ENCODE assay signal across 5 mouse cellular contexts in genomic region chr14:53723611-53724010, GRCm38 (mm10).
DNase-seq lines count a peak whose midpoint lies in the region; ATAC-seq and TF ChIP-seq lines count a peak whose summit lies in the region.
"Not testable (repeated sequence)": the region's sequence is repeated elsewhere in the genome, so short reads cannot be mapped to it uniquely, and the experiment has no call there.

No protein-coding gene starts in this region.

- peak; percentile 28 to 49; a peak in 2 of 4 replicates for TF ChIP-seq EP300 in MEL (IDR thresholded peaks at IDR 0.05; ENCODE audit: low read depth in 1 of 2, low read length in 2 of 2)

- DNase-seq in MEL (ENCODE audit: low read depth, low spot score); liver, embryonic 13.5 days: not testable (repeated sequence)

- not testable (repeated sequence) for TF ChIP-seq RAD21 in MEL (IDR thresholded peaks at IDR 0.05; ENCODE audit: low read depth, low read length)

- not testable (repeated sequence) for H3K9me3 ChIP-seq in MEL (replicated peaks; ENCODE audit: insufficient read depth, low read length); intestine, postnatal 0 days (ENCODE audit: control insufficient read depth); liver, embryonic 13.5 days (replicated peaks); liver, embryonic 16.5 days (replicated peaks; ENCODE audit: control insufficient read depth, low read length)

- not testable (repeated sequence) for H3K4me2 ChIP-seq in intestine, postnatal 0 days (replicated peaks; ENCODE audit: low read depth); liver, embryonic 13.5 days; liver, embryonic 16.5 days (ENCODE audit: low read depth, low read length)

- not testable (repeated sequence) for H3K79me2 ChIP-seq in MEL (ENCODE audit: control insufficient read depth, insufficient read depth, low read length, poor library complexity)

- H3K27ac ChIP-seq in MEL (ENCODE audit: control insufficient read depth, low read depth, low read length); intestine, postnatal 0 days (ENCODE audit: low read depth, low read length); liver, embryonic 13.5 days; liver, embryonic 16.5 days (ENCODE audit: low read length): not testable (repeated sequence)

- not testable (repeated sequence) for H3K36me3 ChIP-seq in MEL (ENCODE audit: control insufficient read depth in 1 of 2, insufficient read depth in 2 of 2, low read length in 2 of 2); intestine, postnatal 0 days (ENCODE audit: control insufficient read depth, insufficient read depth); liver, embryonic 13.5 days; liver, embryonic 16.5 days (ENCODE audit: control insufficient read depth, insufficient read depth)

- not testable (repeated sequence) for H3K4me3 ChIP-seq in MEL (ENCODE audit: control insufficient read depth in 1 of 2, insufficient read depth in 1 of 2, low read depth in 2 of 2, low read length in 2 of 2); intestine, postnatal 0 days (ENCODE audit: low read depth, low read length); liver, embryonic 13.5 days (replicated peaks); liver, embryonic 16.5 days (ENCODE audit: low read depth, low read length)

- not testable (repeated sequence) for H3K27me3 ChIP-seq in MEL (ENCODE audit: control insufficient read depth in 1 of 2, insufficient read depth in 2 of 2, low read length in 2 of 2); intestine, postnatal 0 days (replicated peaks; ENCODE audit: control insufficient read depth, insufficient read depth, low read length); liver, embryonic 13.5 days; liver, embryonic 16.5 days (ENCODE audit: control insufficient read depth, insufficient read depth, low read depth, low read length)

- peak; percentile 38; the same call in 1 of the 2 replicates for ATAC-seq in intestine, postnatal 0 days
- peak; percentile 65; the same call in 1 of the 2 replicates for ATAC-seq in liver, embryonic 13.5 days (ENCODE audit: low read depth)
- peak; percentile 48 for ATAC-seq in liver, embryonic 16.5 days (ENCODE audit: low read depth)
- ATAC-seq in megakaryocyte-erythroid progenitor cell, adult 5-6 weeks (replicated peaks; ENCODE audit: low FRiP score, low TSS enrichment, poor library complexity, severe bottlenecking): peak; percentile 56; the same call in 1 of the 2 replicates

- TF ChIP-seq POLR2A in MEL (IDR thresholded peaks at IDR 0.05; ENCODE audit: control insufficient read depth in 1 of 2, insufficient read depth in 1 of 2, low read depth in 1 of 2, low read length in 2 of 2, poor library complexity in 1 of 2): not testable (repeated sequence)

- H3K9ac ChIP-seq in MEL (ENCODE audit: control insufficient read depth, low read depth, low read length, poor library complexity, severe bottlenecking); intestine, postnatal 0 days (ENCODE audit: low read depth, low read length); liver, embryonic 13.5 days; liver, embryonic 16.5 days (ENCODE audit: low read depth, low read length): not testable (repeated sequence)

- not testable (repeated sequence) for TF ChIP-seq CTCF in MEL (IDR thresholded peaks at IDR 0.05 in 2 of 3, conservative IDR thresholded peaks at IDR 0.05 in 1 of 3; ENCODE audit: control insufficient read depth in 1 of 3, insufficient read depth in 1 of 3, low read depth in 2 of 3, low read length in 3 of 3, poor library complexity in 1 of 3, severe bottlenecking in 1 of 3); intestine, postnatal 0 days (IDR thresholded peaks at IDR 0.05; ENCODE audit: low read depth)

- not testable (repeated sequence) for H3K4me1 ChIP-seq in MEL (ENCODE audit: control insufficient read depth in 1 of 2, insufficient read depth in 2 of 2, low read length in 2 of 2); intestine, postnatal 0 days (replicated peaks; ENCODE audit: control insufficient read depth, insufficient read depth, low read length); liver, embryonic 13.5 days (replicated peaks); liver, embryonic 16.5 days (ENCODE audit: control insufficient read depth, low read depth, low read length)

TF ChIP-seq in MEL, 35 proteins besides CTCF, POLR2A, EP300 and RAD21:
- TF ChIP-seq TCF12 (IDR thresholded peaks at IDR 0.05; ENCODE audit: low read depth, low read length) (peak; percentile 46; the same call in 1 of the 2 replicates), GATA1 (IDR thresholded peaks at IDR 0.05; ENCODE audit: low read depth, low read length) (peak; percentile 56)
